Mouse (Mus musculus) embryonic fibroblast, embryonic 13.5 days (primary cell): ENCODE measurements around the gene AI481877. TPM values are rescaled to one million over a fixed set of nuclear protein-coding genes. Genes with fewer than 3 reads are reported as not detected.

Source experiments
- H3K27ac ChIP-seq: 2 replicates; pipeline ENCODE4 v1.5.1; 2012; ENCODE audit warnings: low read length, control low read depth, inconsistent platforms; ENCODE audit not compliant: insufficient read depth
- H3K4me1 ChIP-seq: 2 replicates; pipeline ENCODE4 v1.6.1; 2011; ENCODE audit warnings: low read length; ENCODE audit not compliant: control insufficient read depth, insufficient read depth
- H3K4me3 ChIP-seq: 2 replicates; pipeline ENCODE4 v1.5.1; 2011; ENCODE audit warnings: mild to moderate bottlenecking, control low read depth, low read length; ENCODE audit not compliant: insufficient read depth
- CTCF ChIP-seq: IDR thresholded peaks from 2 replicates; pipeline ENCODE4 v1.5.1; 2011; ENCODE audit warnings: mild to moderate bottlenecking, control low read depth, low read length, moderate library complexity, borderline replicate concordance; ENCODE audit not compliant: insufficient read depth
- POLR2A ChIP-seq: IDR thresholded peaks from 2 replicates; pipeline ENCODE4 v1.6.1; 2011; ENCODE audit warnings: low read depth, mild to moderate bottlenecking, control low read depth, low read length, moderate library complexity
- polyA plus RNA-seq: library from polyadenylated mRNA; stranded (reverse); fragments of >200 nt; gene quantifications from 2 replicates; pipeline ENCODE4 v1.2.4, GENCODE M21; 2011; ENCODE audit warnings: low read depth; ENCODE audit not compliant: missing spikeins, insufficient read length

The AI481877 gene
- polyA plus RNA-seq, 1 experiment: not detected

DNA sequence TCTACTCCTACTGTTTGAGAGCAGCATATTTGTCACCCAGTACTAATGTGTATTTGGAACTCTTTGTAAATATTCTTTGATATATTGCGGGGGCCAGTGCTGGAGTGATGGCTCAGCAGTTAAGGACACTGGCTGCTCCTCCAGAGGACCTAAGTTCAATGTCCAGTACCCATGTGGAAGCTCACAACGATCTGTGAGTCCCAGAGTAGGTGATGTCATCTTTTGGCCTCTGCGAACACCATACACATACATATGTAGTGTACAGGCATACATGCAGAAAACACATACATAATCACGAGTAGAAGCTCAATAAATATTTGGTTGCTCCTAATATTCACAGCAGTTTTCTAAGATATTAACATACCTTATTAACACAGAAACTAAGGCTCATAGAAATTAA lies 9.8 kb downstream of the AI481877 start:
- no peak overlapping the region for H3K4me3 ChIP-seq
- H3K27ac ChIP-seq: no peak overlapping the region
- no peaks in the 10 kb centered on the region for H3K4me1 ChIP-seq
- no peak for TF ChIP-seq CTCF
- no peak for TF ChIP-seq POLR2A

DNA sequence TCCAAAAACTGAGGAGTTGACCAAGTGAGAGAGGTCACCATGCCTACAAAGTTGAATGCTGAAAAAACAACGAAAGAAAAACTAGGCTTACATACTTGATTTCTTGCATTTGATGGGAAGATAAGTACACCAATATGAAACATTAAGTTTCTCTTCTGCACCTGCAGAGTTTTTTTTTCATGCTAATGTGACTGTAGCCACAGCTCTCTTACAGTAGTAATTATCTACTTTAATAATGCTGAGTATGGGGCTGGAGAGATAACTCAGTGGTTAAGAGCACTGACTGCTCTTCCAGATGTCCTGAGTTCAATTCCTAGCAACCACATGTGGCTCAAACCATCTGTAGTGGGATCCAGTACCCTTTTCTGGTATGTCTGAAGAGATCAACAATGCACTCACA lies 13.7 kb downstream of the AI481877 start:
- TF ChIP-seq CTCF: no peak
- TF ChIP-seq POLR2A: no peak
- H3K27ac ChIP-seq: no peak overlapping the region
- no peak overlapping the region for H3K4me3 ChIP-seq
- no peaks in the 10 kb centered on the region for H3K4me1 ChIP-seq

DNA sequence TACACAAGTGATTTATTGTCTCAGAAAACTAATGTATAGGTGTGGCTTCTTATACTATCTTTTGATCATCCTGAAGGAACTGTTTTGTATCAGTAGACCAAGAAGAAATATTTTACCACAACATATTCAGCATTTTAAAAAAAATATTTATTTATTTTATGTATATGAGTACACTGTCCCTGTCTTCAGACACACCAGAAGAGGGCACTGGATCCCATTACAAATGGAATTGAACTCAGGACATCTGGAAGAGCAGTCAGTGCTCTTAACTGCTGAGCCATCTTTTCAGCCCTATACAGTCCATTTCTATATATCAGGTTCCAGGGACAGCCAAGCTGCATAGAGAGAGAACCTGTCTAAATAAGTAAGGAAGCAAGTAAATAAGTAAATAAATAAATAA lies 15.2 kb downstream of the AI481877 start:
- H3K4me1 ChIP-seq: no peaks in the 10 kb centered on the region
- no peak overlapping the region for H3K4me3 ChIP-seq
- TF ChIP-seq POLR2A: no peak
- TF ChIP-seq CTCF: no peak
- H3K27ac ChIP-seq: no peak overlapping the region

DNA sequence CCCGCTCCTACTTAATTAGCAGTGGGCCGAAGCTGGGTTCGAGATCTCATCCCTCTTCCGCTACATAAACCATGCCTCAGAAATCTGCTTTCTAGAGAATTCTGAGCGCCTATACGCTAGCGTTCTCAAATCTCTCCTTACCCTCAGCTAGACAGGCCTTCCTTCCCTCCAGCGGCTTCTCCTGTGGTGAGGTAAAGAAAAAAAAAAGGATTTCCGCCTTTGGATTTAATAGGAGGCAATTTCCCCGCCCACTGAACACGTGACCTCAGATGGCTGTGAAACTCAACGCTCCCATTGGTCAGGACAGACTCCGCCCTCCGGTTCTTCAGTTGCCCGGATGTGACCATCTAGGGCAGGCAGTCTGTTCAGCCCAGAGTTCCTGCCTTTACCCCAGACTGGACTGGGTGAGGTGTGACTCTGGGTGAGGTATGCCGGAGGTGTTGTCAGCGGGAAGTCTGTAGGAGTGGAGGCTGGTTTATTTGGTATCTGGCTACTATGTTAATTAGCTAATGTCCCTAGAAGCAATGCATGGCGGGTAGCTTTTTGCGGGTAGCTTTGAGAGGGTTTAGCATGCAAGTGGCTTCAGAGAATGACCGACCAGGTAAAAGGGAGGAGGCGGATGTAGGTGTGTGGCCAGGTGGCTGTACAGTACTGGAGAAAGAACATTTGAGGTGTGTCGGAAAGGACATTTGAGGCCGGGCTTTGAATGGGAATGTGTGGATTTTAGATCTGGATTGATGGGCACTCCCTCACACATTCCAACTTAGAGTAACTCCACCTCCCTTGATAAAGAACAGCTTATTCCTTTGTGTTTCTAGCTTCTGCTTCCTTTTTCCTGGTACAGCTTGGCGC lies 20.9 kb downstream of the AI481877 start:
- H3K27ac ChIP-seq: no peak overlapping the region
- no peak for TF ChIP-seq POLR2A
- TF ChIP-seq CTCF: no peak
- no peaks in the 10 kb centered on the region for H3K4me1 ChIP-seq
- no peak overlapping the region for H3K4me3 ChIP-seq

DNA sequence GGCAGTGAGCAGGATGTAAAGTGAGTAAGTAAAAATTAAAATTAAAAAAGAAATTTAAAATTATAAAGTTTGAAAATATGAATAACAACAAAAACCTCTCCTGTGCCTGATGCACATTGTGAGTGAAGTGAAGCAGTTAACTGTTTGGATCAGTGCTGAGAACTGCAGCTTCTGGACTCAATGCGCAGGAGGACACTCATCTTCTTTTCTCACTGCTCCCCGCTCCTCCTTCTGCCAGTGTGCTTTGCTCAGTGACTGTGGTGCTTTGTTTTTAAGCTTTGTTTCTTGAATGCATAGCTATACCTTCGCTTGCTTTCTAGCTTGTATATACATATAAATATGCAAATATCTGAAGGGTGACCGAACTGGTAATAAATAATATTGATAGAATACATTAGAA lies 30.1 kb downstream of the AI481877 start:
- no peak overlapping the region for H3K27ac ChIP-seq
- H3K4me3 ChIP-seq: no peak overlapping the region
- TF ChIP-seq CTCF: no peak
- no peak for TF ChIP-seq POLR2A
- no peaks in the 10 kb centered on the region for H3K4me1 ChIP-seq

DNA sequence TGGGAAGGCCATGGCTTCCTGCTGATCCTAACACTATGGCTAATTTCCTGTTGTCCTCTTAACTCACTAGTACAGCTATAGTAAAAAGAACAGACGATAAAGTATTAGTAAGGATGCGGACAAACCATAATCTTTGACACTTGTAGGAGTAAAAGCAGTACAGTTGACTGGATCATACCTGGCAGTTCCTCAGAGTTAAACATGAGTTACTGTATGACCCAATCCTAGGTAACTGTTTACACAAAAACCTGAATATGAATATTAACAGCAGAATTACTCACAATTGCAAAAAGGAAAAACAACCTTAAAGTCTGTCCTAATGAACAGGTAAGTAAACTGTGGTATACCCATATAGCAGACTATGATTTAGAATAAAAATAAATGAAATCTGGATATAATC lies 30.9 kb downstream of the AI481877 start:
- no peak overlapping the region for H3K27ac ChIP-seq
- TF ChIP-seq POLR2A (no peak), CTCF (no peak)
- no peak overlapping the region for H3K4me3 ChIP-seq
- no peaks in the 10 kb centered on the region for H3K4me1 ChIP-seq

DNA sequence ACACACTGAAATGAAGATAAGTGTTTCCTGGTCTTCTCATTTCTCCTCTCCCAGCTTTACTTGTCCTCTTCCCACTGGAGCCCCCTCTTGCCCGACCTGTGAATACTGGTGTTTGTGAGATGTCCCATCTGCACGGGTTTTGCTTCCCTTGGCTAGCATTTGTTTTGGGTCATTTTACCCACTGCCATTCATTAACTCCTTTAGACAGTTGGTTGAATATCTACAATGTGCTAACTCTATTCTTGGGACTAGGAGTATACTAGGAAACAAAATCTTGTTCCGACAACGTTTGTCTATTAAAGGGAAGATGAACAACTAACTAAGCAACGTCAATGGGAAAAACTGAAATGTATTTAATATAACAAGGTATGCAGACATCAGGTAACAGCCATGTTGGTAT lies 32.1 kb downstream of the AI481877 start:
- Histone ChIP-seq H3K4me1 (no peaks in the 10 kb centered on the region), H3K4me3 (no peak overlapping the region), H3K27ac (no peak overlapping the region)
- no peak for TF ChIP-seq CTCF
- TF ChIP-seq POLR2A: no peak

DNA sequence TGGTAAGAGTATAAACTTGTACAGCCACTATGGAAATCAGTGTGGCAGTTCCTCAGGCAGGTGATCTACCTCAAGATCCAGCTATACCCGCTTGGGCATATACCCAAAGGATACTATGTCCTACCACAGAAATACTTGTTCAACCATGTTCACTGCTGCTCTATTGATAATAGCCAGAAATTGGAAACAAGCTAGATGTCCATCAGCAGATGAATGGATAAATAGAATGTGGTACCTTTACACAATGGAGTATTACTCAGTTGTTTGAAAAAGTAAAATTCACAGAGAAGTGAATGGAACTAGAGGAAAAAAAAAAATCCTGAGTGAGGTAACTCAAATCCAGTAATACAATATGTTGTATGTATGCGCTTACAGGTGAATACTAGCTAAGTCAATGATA lies 34.6 kb downstream of the AI481877 start:
- Histone ChIP-seq H3K4me3 (no peak overlapping the region), H3K27ac (no peak overlapping the region)
- TF ChIP-seq POLR2A: no peak
- no peak for TF ChIP-seq CTCF

DNA sequence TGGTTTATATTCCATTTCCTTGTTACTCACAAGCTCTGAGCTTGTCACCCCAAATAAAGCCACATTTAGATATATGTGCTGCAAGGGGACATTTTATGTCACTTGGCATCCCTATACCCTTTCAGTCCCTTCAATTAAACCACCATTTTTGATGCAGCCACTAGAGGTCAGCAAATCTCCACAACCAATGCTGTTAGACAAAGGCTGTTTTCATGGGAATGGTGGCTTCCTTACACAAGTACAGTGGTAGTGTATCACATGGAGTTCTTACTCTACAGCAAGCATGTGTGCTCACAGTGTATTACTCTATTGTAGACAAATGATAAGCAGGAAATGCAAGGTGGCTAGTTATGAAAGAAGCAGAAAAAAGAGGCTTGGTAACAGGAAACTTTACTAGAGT lies 42.4 kb downstream of the AI481877 start:
- Histone ChIP-seq H3K27ac (no peak overlapping the region), H3K4me3 (no peak overlapping the region), H3K4me1 (no peaks in the 10 kb centered on the region)
- TF ChIP-seq CTCF: 0 out of 2 replicates have a peak, but pooled peaks have one; percentile 33
- no peak for TF ChIP-seq POLR2A

More for the DNA sequence above, 34.6 kb downstream of the AI481877 start:
- H3K4me1 ChIP-seq: no peaks in the 10 kb centered on the region

DNA sequence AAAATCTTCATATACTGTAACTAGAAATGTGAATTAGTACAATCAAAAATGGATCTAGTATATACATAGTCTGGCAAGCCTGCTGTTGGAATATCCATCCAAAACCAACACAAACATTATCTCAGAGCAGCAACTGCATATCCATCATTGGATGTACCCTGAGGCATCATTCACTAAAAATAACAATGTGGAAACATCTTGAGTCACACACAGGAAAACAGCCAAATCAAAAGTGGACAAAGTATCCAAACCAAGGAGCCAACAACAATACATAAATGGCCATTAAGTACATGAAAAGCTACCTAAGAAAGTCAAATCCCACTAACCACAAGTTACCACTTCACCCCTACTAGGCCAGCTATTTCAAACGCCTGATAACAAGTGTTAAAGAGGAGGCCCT lies 49.4 kb downstream of the AI481877 start:
- no peak for TF ChIP-seq POLR2A
- no peak for TF ChIP-seq CTCF
- Histone ChIP-seq H3K27ac (no peak overlapping the region), H3K4me1 (no peaks in the 10 kb centered on the region), H3K4me3 (no peak overlapping the region)
